Mouse (Mus musculus): Measurements from ENCODE around the gene Nploc4.

DNA sequence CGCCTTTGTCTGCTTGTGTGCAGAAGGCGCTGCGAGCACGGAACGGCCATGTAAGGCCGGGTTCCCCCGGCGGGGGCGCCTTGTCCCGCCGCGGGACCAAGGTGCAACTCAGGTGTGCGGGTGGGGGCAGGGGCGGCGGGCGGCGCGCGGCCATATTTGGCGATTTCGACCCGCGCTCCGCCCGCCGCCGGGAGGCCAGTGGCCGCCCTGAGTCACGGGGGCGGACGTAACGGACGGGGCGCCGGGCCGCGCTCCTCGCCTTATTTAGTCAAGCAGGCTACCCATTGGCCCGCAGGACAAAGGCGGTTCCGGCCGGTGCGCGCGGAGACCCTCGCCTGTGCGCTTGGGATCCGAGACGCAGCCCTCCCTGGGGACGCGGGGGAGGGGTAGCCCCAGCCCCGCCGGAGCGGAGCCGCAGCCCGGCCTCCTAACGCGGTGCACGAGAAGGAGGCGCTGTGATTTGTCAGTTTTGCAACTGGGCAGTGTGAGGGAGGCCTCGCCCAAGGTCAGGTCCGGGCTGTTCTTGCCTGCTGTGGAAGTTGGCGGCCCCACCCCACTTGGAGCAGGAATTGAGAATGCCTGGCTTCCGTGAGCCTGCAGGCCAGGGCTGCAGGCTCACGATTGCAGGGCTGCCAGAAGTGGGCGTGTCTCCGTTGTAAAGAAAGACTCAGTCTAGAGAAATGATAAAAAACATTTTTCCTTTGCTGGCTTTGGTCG is 87.4 kb downstream of the Nploc4 start:
- no peak for TF ChIP-seq GATA1 (IDR thresholded peaks at IDR 0.05; ENCODE audit: low read length)
- no peak for TF ChIP-seq TAL1 (IDR thresholded peaks at IDR 0.05; ENCODE audit: low read length)
